8 mouse cellular contexts compared by ENCODE assay signal in genomic region chr4:149567432-149568026, GRCm38 (mm10). TPM values are rescaled to one million over a fixed set of nuclear protein-coding genes. Genes with fewer than 3 reads are reported as not detected.
DNase-seq lines count a peak whose midpoint lies in the region; ATAC-seq lines count a peak whose summit lies in the region.

No protein-coding gene starts in this region.

- no peak overlapping the region for H3K9ac ChIP-seq in kidney, embryonic 15.5 days

- H3K4me2 ChIP-seq in kidney, embryonic 15.5 days, result no peak overlapping the region

- H3K4me1 ChIP-seq in kidney, embryonic 15.5 days, result peaks cover 59% of the 10 kb centered on the region

- H3K4me3 ChIP-seq in kidney, embryonic 15.5 days (replicated peaks), result no peak overlapping the region

- DNase-seq in cerebellum, postnatal 14 days, result peak; percentile 57 to 73
- no peak for DNase-seq in cerebellum, adult 8-10 months
- DNase-seq in ZHBTc4 (ENCODE audit: low read depth, low spot score), result peak; percentile 85
- DNase-seq in lung, postnatal 36 days, result peak; percentile 79
- DNase-seq in frontal cortex, postnatal 25 days (ENCODE audit: low spot score in 2 of 2), result no peak
- DNase-seq in layer of hippocampus, postnatal 14 days (ENCODE audit: low spot score in 2 of 2), result no peak
- DNase-seq in gastrocnemius, postnatal 14 days, result no peak

- ATAC-seq in kidney, embryonic 15.5 days (replicated peaks; ENCODE audit: low FRiP score), result no peak

- peaks cover 5% of the 10 kb centered on the region; the same call in 1 of the 2 replicates for H3K36me3 ChIP-seq in kidney, embryonic 15.5 days

- peak overlapping the region; percentile 39; the same call in 1 of the 2 replicates for H3K27ac ChIP-seq in kidney, embryonic 15.5 days

- intact Hi-C loops in gastrocnemius, postnatal 14 days (cut with DNase I; ENCODE audit: low total_unique reads), result no loop called here

- WGBS in kidney, embryonic 15.5 days, result 32% methylated on average over 8 of the region's 8 CpGs

- H3K27me3 ChIP-seq in kidney, embryonic 15.5 days, result no peaks in the 10 kb centered on the region

- H3K9me3 ChIP-seq in kidney, embryonic 15.5 days (replicated peaks), result no peaks in the 10 kb centered on the region

RNA-seq across cellular contexts. Expression of gene Clstn1, which starts 18.7 kb away (rescaled TPM):
- 36.7 and 41.8 TPM in 2 replicates for polyA plus RNA-seq in kidney, embryonic 15.5 days (2015; fragmentation: Nextera tagmentation; extraction: Ambion mirVana)
- 100 to 1,000 TPM; 832 to 838 TPM for total RNA-seq in layer of hippocampus, postnatal 14 days (2021)
- 10 to 100 TPM; 42.0 to 56.1 TPM for total RNA-seq in gastrocnemius, postnatal 14 days (2021)

RNA-seq across cellular contexts. Expression of gene Ctnnbip1, which starts 49.5 kb away (rescaled TPM):
- 62.1 and 64.8 TPM in 2 replicates for polyA plus RNA-seq in kidney, embryonic 15.5 days (2015; fragmentation: Nextera tagmentation; extraction: Ambion mirVana)
- total RNA-seq in layer of hippocampus, postnatal 14 days (2021), result 10 to 100 TPM; 57.9 to 58.9 TPM
- total RNA-seq in gastrocnemius, postnatal 14 days (2021), result 10 to 100 TPM; 40.4 to 41.3 TPM

Comparison
In these comparisons a context has a peak if more than half of its experiments do, and no peak if none do; other contexts are left out.
1. DNase-seq: peak in cerebellum, postnatal 14 days (2 of 2), ZHBTc4 (single experiment) and lung, postnatal 36 days (single experiment); none in cerebellum, adult 8-10 months (single experiment), frontal cortex, postnatal 25 days (0 of 2), layer of hippocampus, postnatal 14 days (0 of 2) and gastrocnemius, postnatal 14 days (single experiment).
2. RNA of gene Clstn1, which starts 18.7 kb away (total RNA-seq): 832 to 838 TPM in layer of hippocampus, postnatal 14 days; 42.0 to 56.1 TPM in gastrocnemius, postnatal 14 days; every median in the first group is over 10 times any median in the second.